Mouse (Mus musculus) hindbrain, embryonic 13.5 days (tissue): ENCODE measurements around the gene Vmn2r121. TPM values are rescaled to one million over a fixed set of nuclear protein-coding genes. Genes with fewer than 3 reads are reported as not detected.

Source experiments
- ATAC-seq: fragments of 200-750 bp; cut with Nextera tagmentation; 2 replicates; pipeline ENCODE4 v1.8.0; 2017; ENCODE audit warnings: moderate TSS enrichment; ENCODE audit not compliant: low FRiP score
- H3K27ac ChIP-seq: fragments of 300-500 bp; sonication (generic); 2 replicates; pipeline ENCODE4 v1.5.1; 2015; ENCODE audit warnings: inconsistent platforms, mild to moderate bottlenecking, moderate library complexity
- H3K27me3 ChIP-seq: fragments of 300-500 bp; sonication (generic); 2 replicates; pipeline ENCODE4 v1.6.1; 2015; ENCODE audit warnings: mild to moderate bottlenecking, inconsistent platforms
- H3K36me3 ChIP-seq: fragments of 300-500 bp; sonication (generic); 2 replicates; pipeline ENCODE4 v1.6.1; 2015; ENCODE audit warnings: mild to moderate bottlenecking, inconsistent platforms
- H3K4me1 ChIP-seq: fragments of 300-500 bp; sonication (generic); replicated peaks from 2 replicates; pipeline ENCODE4 v1.6.1; 2015; ENCODE audit warnings: inconsistent platforms
- H3K4me2 ChIP-seq: fragments of 300-500 bp; sonication (generic); 2 replicates; pipeline ENCODE4 v1.6.1; 2015; ENCODE audit warnings: inconsistent platforms, mild to moderate bottlenecking, moderate library complexity
- H3K4me3 ChIP-seq: fragments of 300-500 bp; sonication (generic); 2 replicates; pipeline ENCODE4 v1.5.1; 2015; ENCODE audit warnings: mild to moderate bottlenecking, inconsistent platforms
- H3K9ac ChIP-seq: fragments of 300-500 bp; sonication (generic); 2 replicates; pipeline ENCODE4 v1.6.1; 2015; ENCODE audit warnings: mild to moderate bottlenecking, inconsistent platforms
- H3K9me3 ChIP-seq: fragments of 300-500 bp; sonication (generic); 2 replicates; pipeline ENCODE4 v1.6.1; 2016; ENCODE audit warnings: inconsistent platforms
- WGBS: fragments of 180-500 bp; shearing (Covaris S2); methylation state at CpG from one replicate; pipeline ENCODE4 v1.1.7; 2015; 5-methylcytosine and 5-hydroxymethylcytosine counted together
- polyA plus RNA-seq: library from polyadenylated mRNA; unstranded; fragments of >200 nt; fragmentation: Nextera tagmentation; extraction: Ambion mirVana; gene quantifications from 2 replicates; pipeline ENCODE4 v1.2.1, GENCODE M21; 2015

Gene Vmn2r121
- not detected in 2 replicates for polyA plus RNA-seq

GRCm38 (mm10) chrX:124135852-124136251 lies at the start of gene Vmn2r121:
Vmn2r121 (minus strand) TSS chrX:124135952.
- Histone ChIP-seq H3K9me3 (no peaks in the 10 kb centered on the region), H3K36me3 (no peaks in the 10 kb centered on the region), H3K27me3 (no peaks in the 10 kb centered on the region), H3K9ac (no peak within 1 kb of the TSS), H3K27ac (no peak within 1 kb of the TSS), H3K4me2 (no peak within 1 kb of the TSS), H3K4me1 (no peaks in the 10 kb centered on the region), H3K4me3 (no peak within 1 kb of the TSS)
- no peak for ATAC-seq
- 67% methylated on average over 5 of the region's 5 CpGs for WGBS
